Mouse (Mus musculus) midbrain, embryonic 15.5 days (tissue): ENCODE data around the gene Espn. TPM values are rescaled to one million over a fixed set of nuclear protein-coding genes. Genes with fewer than 3 reads are reported as not detected.

ENCODE experiments used
- ATAC-seq: fragments of 200-750 bp; cut with Nextera tagmentation; replicated peaks from 2 replicates; pipeline ENCODE4 v1.8.0; 2017; ENCODE audit warnings: moderate TSS enrichment
- H3K27ac ChIP-seq: fragments of 300-500 bp; sonication (generic); 2 replicates; pipeline ENCODE4 v1.5.1; 2015; ENCODE audit warnings: mild to moderate bottlenecking, inconsistent platforms
- H3K27me3 ChIP-seq: fragments of 300-500 bp; sonication (generic); replicated peaks from 2 replicates; pipeline ENCODE4 v1.6.1; 2015; ENCODE audit warnings: inconsistent platforms
- H3K36me3 ChIP-seq: fragments of 300-500 bp; sonication (generic); replicated peaks from 2 replicates; pipeline ENCODE4 v1.6.1; 2015; ENCODE audit warnings: inconsistent platforms
- H3K4me1 ChIP-seq: fragments of 300-500 bp; sonication (generic); 2 replicates; pipeline ENCODE4 v1.6.1; 2015; ENCODE audit warnings: inconsistent platforms
- H3K4me2 ChIP-seq: fragments of 300-500 bp; sonication (generic); 2 replicates; pipeline ENCODE4 v1.6.1; 2015; ENCODE audit warnings: inconsistent platforms, mild to moderate bottlenecking, moderate library complexity
- H3K4me3 ChIP-seq: fragments of 300-500 bp; sonication (generic); 2 replicates; pipeline ENCODE4 v1.5.1; 2015; ENCODE audit warnings: mild to moderate bottlenecking, inconsistent platforms
- H3K9ac ChIP-seq: fragments of 300-500 bp; sonication (generic); 2 replicates; pipeline ENCODE4 v1.6.1; 2015; ENCODE audit warnings: mild to moderate bottlenecking, inconsistent platforms
- H3K9me3 ChIP-seq: fragments of 300-500 bp; sonication (generic); 2 replicates; pipeline ENCODE4 v1.6.1; 2016; ENCODE audit warnings: inconsistent platforms
- WGBS: fragments of 180-500 bp; shearing (Covaris S2); methylation state at CpG from one replicate; pipeline ENCODE4 v1.1.7; 2015; ENCODE audit warnings: mixed read lengths; 5-methylcytosine and 5-hydroxymethylcytosine counted together
- polyA plus RNA-seq: library from polyadenylated mRNA; unstranded; fragments of >200 nt; fragmentation: Nextera tagmentation; extraction: Ambion mirVana; gene quantifications from 2 replicates; pipeline ENCODE4 v1.2.1, GENCODE M21; 2015

The Espn gene
- polyA plus RNA-seq, 1 experiment from 2014 or later: 0.13 TPM

GRCm38 (mm10) chr4:152079931-152080330 lies 72.2 kb downstream of the Espn start:
- Histone ChIP-seq H3K4me3 (no peak overlapping the region), H3K4me1 (no peaks in the 10 kb centered on the region), H3K4me2 (no peak overlapping the region), H3K27me3 (no peaks in the 10 kb centered on the region; the same call in 1 of the 2 replicates), H3K36me3 (no peaks in the 10 kb centered on the region), H3K9me3 (no peaks in the 10 kb centered on the region), H3K27ac (no peak overlapping the region), H3K9ac (no peak overlapping the region)
- WGBS: 66% methylated on average over 7 of the region's 7 CpGs
- no peak for ATAC-seq

- no peak overlapping the region for H3K4me2 ChIP-seq
- H3K36me3 ChIP-seq: no peaks in the 10 kb centered on the region
- ATAC-seq: no peak
- H3K27ac ChIP-seq: no peak overlapping the region
- no peaks in the 10 kb centered on the region; the same call in 1 of the 2 replicates for H3K27me3 ChIP-seq
- no peaks in the 10 kb centered on the region for H3K4me1 ChIP-seq
- WGBS: 96% methylated on average over 3 of the region's 3 CpGs
- H3K4me3 ChIP-seq: no peak overlapping the region
- H3K9me3 ChIP-seq: no peaks in the 10 kb centered on the region
- H3K9ac ChIP-seq: no peak overlapping the region
These were observed 72.9 kb downstream of the Espn start for GRCm38 (mm10) chr4:152079261-152079660.

GRCm38 (mm10) chr4:152078105-152078530 lies 74.1 kb downstream of the Espn start:
- Histone ChIP-seq H3K27me3 (no peaks in the 10 kb centered on the region; the same call in 1 of the 2 replicates), H3K4me3 (no peak overlapping the region), H3K27ac (no peak overlapping the region), H3K9me3 (no peaks in the 10 kb centered on the region), H3K4me2 (no peak overlapping the region), H3K9ac (no peak overlapping the region), H3K4me1 (no peaks in the 10 kb centered on the region), H3K36me3 (no peaks in the 10 kb centered on the region)
- 95% methylated on average over 10 of the region's 10 CpGs for WGBS
- no peak for ATAC-seq

GRCm38 (mm10) chr4:152077191-152077590 lies 75.0 kb downstream of the Espn start:
- ATAC-seq: no peak
- H3K4me1 ChIP-seq: peaks cover 7% of the 10 kb centered on the region
- no peak overlapping the region for H3K9ac ChIP-seq
- H3K4me2 ChIP-seq: no peak overlapping the region
- H3K36me3 ChIP-seq: no peaks in the 10 kb centered on the region
- 87% methylated on average over 9 of the region's 9 CpGs for WGBS
- H3K9me3 ChIP-seq: no peaks in the 10 kb centered on the region
- no peaks in the 10 kb centered on the region; the same call in 1 of the 2 replicates for H3K27me3 ChIP-seq
- H3K4me3 ChIP-seq: no peak overlapping the region
- H3K27ac ChIP-seq: no peak overlapping the region

- Histone ChIP-seq H3K27me3 (no peaks in the 10 kb centered on the region; the same call in 1 of the 2 replicates), H3K4me1 (peaks cover 8% of the 10 kb centered on the region), H3K9me3 (no peaks in the 10 kb centered on the region), H3K27ac (no peak overlapping the region), H3K4me3 (no peak overlapping the region), H3K4me2 (no peak overlapping the region), H3K9ac (no peak overlapping the region), H3K36me3 (no peaks in the 10 kb centered on the region)
- ATAC-seq: no peak
- 83% methylated on average over 9 of the region's 9 CpGs for WGBS
These were observed 77.6 kb downstream of the Espn start for GRCm38 (mm10) chr4:152074548-152074947.

GRCm38 (mm10) chr4:152073715-152074114 lies 78.5 kb downstream of the Espn start:
- no peaks in the 10 kb centered on the region for H3K9me3 ChIP-seq
- ATAC-seq: no peak
- 85% methylated on average over 6 of the region's 6 CpGs for WGBS
- H3K27ac ChIP-seq: no peak overlapping the region
- peaks cover 8% of the 10 kb centered on the region for H3K4me1 ChIP-seq
- H3K4me3 ChIP-seq: no peak overlapping the region
- H3K27me3 ChIP-seq: no peaks in the 10 kb centered on the region; the same call in 1 of the 2 replicates
- H3K36me3 ChIP-seq: no peaks in the 10 kb centered on the region
- H3K9ac ChIP-seq: no peak overlapping the region
- no peak overlapping the region for H3K4me2 ChIP-seq

- H3K4me3 ChIP-seq: no peak overlapping the region
- H3K9ac ChIP-seq: no peak overlapping the region
- no peak overlapping the region for H3K4me2 ChIP-seq
- H3K27me3 ChIP-seq: no peaks in the 10 kb centered on the region; the same call in 1 of the 2 replicates
- no peaks in the 10 kb centered on the region for H3K9me3 ChIP-seq
- peaks cover 8% of the 10 kb centered on the region for H3K4me1 ChIP-seq
- no peak overlapping the region for H3K27ac ChIP-seq
- ATAC-seq: no peak
- WGBS: 53% methylated on average over 10 of the region's 10 CpGs
- no peaks in the 10 kb centered on the region for H3K36me3 ChIP-seq
These were observed 79.5 kb downstream of the Espn start for GRCm38 (mm10) chr4:152072655-152073054.

GRCm38 (mm10) chr4:152072121-152072601 lies 80.0 kb downstream of the Espn start, which contains the start of gene Plekhg5:
Plekhg5 (plus strand) TSS chr4:152072498.
- ATAC-seq: no peak
- H3K27ac ChIP-seq: no peak within 1 kb of the TSS
- no peak within 1 kb of the TSS for H3K4me3 ChIP-seq
- no peaks in the 10 kb centered on the region for H3K9me3 ChIP-seq
- no peak within 1 kb of the TSS for H3K4me2 ChIP-seq
- peaks cover 8% of the 10 kb centered on the region for H3K4me1 ChIP-seq
- no peaks in the 10 kb centered on the region; the same call in 1 of the 2 replicates for H3K27me3 ChIP-seq
- no peaks in the 10 kb centered on the region for H3K36me3 ChIP-seq
- H3K9ac ChIP-seq: no peak within 1 kb of the TSS
- WGBS: 59% methylated on average over 10 of the region's 10 CpGs

GRCm38 (mm10) chr4:152070494-152071396 lies 81.4 kb downstream of the Espn start:
- 70% methylated on average over 11 of the region's 11 CpGs for WGBS
- Histone ChIP-seq H3K4me1 (peaks cover 8% of the 10 kb centered on the region), H3K9ac (no peak overlapping the region), H3K27me3 (no peaks in the 10 kb centered on the region), H3K4me3 (no peak overlapping the region), H3K9me3 (no peaks in the 10 kb centered on the region), H3K27ac (no peak overlapping the region), H3K4me2 (no peak overlapping the region), H3K36me3 (no peaks in the 10 kb centered on the region)
- ATAC-seq: no peak

Other genes starting within 250 kb of the Espn start
- 89.4 and 92.5 TPM in 2 replicates for gene Dnajc11, start 218.7 kb downstream of the Espn start, polyA plus RNA-seq
- 38.3 and 39.5 TPM in 2 replicates for gene Thap3, start 163.4 kb downstream of the Espn start, polyA plus RNA-seq
- gene Phf13, start 156.1 kb downstream of the Espn start, polyA plus RNA-seq: 22.5 and 22.7 TPM in 2 replicates
- 3.6 and 4.0 TPM in 2 replicates for gene Klhl21, start 143.6 kb downstream of the Espn start, polyA plus RNA-seq
- gene Zbtb48, start 124.7 kb downstream of the Espn start, polyA plus RNA-seq: 22.1 and 23.9 TPM in 2 replicates
- gene Tas1r1, start 113.8 kb downstream of the Espn start, polyA plus RNA-seq: 1.5 and 1.6 TPM in 2 replicates
- gene Nol9, start 113.0 kb downstream of the Espn start, polyA plus RNA-seq: 25.4 and 27.4 TPM in 2 replicates
- 12.3 and 12.5 TPM in 2 replicates for gene Plekhg5, start 79.9 kb downstream of the Espn start, polyA plus RNA-seq
- gene Tnfrsf25, start 36.4 kb downstream of the Espn start, polyA plus RNA-seq: 0.80 and 1.0 TPM in 2 replicates
- gene Hes2, start 6.5 kb upstream of the Espn start, polyA plus RNA-seq: not detected in 2 replicates
- gene Acot7, start 25.8 kb upstream of the Espn start, polyA plus RNA-seq: 409 and 418 TPM in 2 replicates
- gene Gpr153, start 121.9 kb upstream of the Espn start, polyA plus RNA-seq: 15.6 and 16.6 TPM in 2 replicates
- gene Hes3, start 139.3 kb upstream of the Espn start, polyA plus RNA-seq: 0.67 and 0.69 TPM in 2 replicates
- 20.4 and 24.5 TPM in 2 replicates for gene Icmt, start 144.9 kb upstream of the Espn start, polyA plus RNA-seq
- 8.0 and 8.6 TPM in 2 replicates for gene Rnf207, start 166.6 kb upstream of the Espn start, polyA plus RNA-seq
- 127 and 133 TPM in 2 replicates for gene Rpl22, start 173.4 kb upstream of the Espn start, polyA plus RNA-seq
- 57.0 and 65.0 TPM in 2 replicates for gene Chd5, start 186.3 kb upstream of the Espn start, polyA plus RNA-seq